Mouse (Mus musculus): ENCODE measurements at regions not wholly inside any gene's neighbourhood (a gene's known extent, or its start where the extent isn't known, plus 50 kb on each side); places are given as distances from the start of the nearest gene placed in this dataset.

- no peak for DNase-seq (ENCODE audit: low spot score in 2 of 2)
Observed at GRCm38 (mm10) chr15:5510056-5510455, 266.1 kb upstream of the Ptger4 start.

GRCm38 (mm10) chr15:5511046-5511445 lies 267.1 kb upstream of the Ptger4 start:
- no peak for DNase-seq (ENCODE audit: low spot score in 2 of 2)

- DNase-seq (ENCODE audit: low spot score in 2 of 2), result no peak
Observed at GRCm38 (mm10) chr15:5512546-5512945, 268.6 kb upstream of the Ptger4 start.

GRCm38 (mm10) chr15:5513146-5513545 lies 269.2 kb upstream of the Ptger4 start:
- no peak for DNase-seq (ENCODE audit: low spot score in 2 of 2)

GRCm38 (mm10) chr15:5514217-5514616 lies 270.2 kb upstream of the Ptger4 start:
- no peak for DNase-seq (ENCODE audit: low spot score in 2 of 2)

- DNase-seq (ENCODE audit: low spot score in 2 of 2), result no peak
Observed at GRCm38 (mm10) chr15:5517244-5517966, 273.4 kb upstream of the Ptger4 start.

GRCm38 (mm10) chr15:5519552-5519951 lies 275.6 kb upstream of the Ptger4 start:
- no peak for DNase-seq (ENCODE audit: low spot score in 2 of 2)

GRCm38 (mm10) chr15:5519997-5520396 lies 276.0 kb upstream of the Ptger4 start:
- DNase-seq (ENCODE audit: low spot score in 2 of 2), result no peak

- DNase-seq (ENCODE audit: low spot score in 2 of 2), result no peak
Observed at GRCm38 (mm10) chr15:5528619-5529018, 284.6 kb upstream of the Ptger4 start.

GRCm38 (mm10) chr15:5533656-5534055 lies 289.7 kb upstream of the Ptger4 start:
- DNase-seq (ENCODE audit: low spot score in 2 of 2), result no peak

- DNase-seq (ENCODE audit: low spot score in 2 of 2), result no peak
Observed at GRCm38 (mm10) chr15:5537432-5537831, 293.4 kb upstream of the Ptger4 start.

- DNase-seq (ENCODE audit: low spot score in 2 of 2), result no peak
Observed at GRCm38 (mm10) chr15:5539301-5539928, 295.4 kb upstream of the Ptger4 start.

GRCm38 (mm10) chr15:5554526-5554925 lies 310.5 kb upstream of the Ptger4 start:
- no peak for DNase-seq (ENCODE audit: low spot score in 2 of 2)

- DNase-seq (ENCODE audit: low spot score in 2 of 2), result no peak
Observed at GRCm38 (mm10) chr15:5554926-5555325, 310.9 kb upstream of the Ptger4 start.

GRCm38 (mm10) chr15:5555381-5556066 lies 311.5 kb upstream of the Ptger4 start:
- DNase-seq (ENCODE audit: low spot score in 2 of 2), result no peak

GRCm38 (mm10) chr15:5561783-5562182 lies 317.8 kb upstream of the Ptger4 start:
- no peak for DNase-seq (ENCODE audit: low spot score in 2 of 2)

- no peak for DNase-seq (ENCODE audit: low spot score in 2 of 2)
Observed at GRCm38 (mm10) chr15:5574366-5574765, 330.4 kb upstream of the Ptger4 start.

GRCm38 (mm10) chr15:5579559-5579958 lies 335.6 kb upstream of the Ptger4 start:
- DNase-seq (ENCODE audit: low spot score in 2 of 2), result no peak

GRCm38 (mm10) chr15:5580416-5580815 lies 336.4 kb upstream of the Ptger4 start:
- peak in 1 of 2 experiments; percentile 6 for DNase-seq (ENCODE audit: low spot score in 2 of 2)

- no peak for DNase-seq (ENCODE audit: low spot score in 2 of 2)
Observed at GRCm38 (mm10) chr15:5584381-5584780, 340.4 kb upstream of the Ptger4 start.

GRCm38 (mm10) chr15:5604732-5605266 lies 360.8 kb upstream of the Ptger4 start:
- no peak for DNase-seq (ENCODE audit: low spot score in 2 of 2)

- no peak for DNase-seq (ENCODE audit: low spot score in 2 of 2)
Observed at GRCm38 (mm10) chr15:5607533-5607932, 363.5 kb upstream of the Ptger4 start.

- DNase-seq (ENCODE audit: low spot score in 2 of 2), result no peak
Observed at GRCm38 (mm10) chr15:5623021-5623420, 379.0 kb upstream of the Ptger4 start.

Measured in right cerebral cortex, postnatal 36 days (tissue).